Comparison of ENCODE assay signal across 8 mouse cellular contexts in the genomic region with DNA sequence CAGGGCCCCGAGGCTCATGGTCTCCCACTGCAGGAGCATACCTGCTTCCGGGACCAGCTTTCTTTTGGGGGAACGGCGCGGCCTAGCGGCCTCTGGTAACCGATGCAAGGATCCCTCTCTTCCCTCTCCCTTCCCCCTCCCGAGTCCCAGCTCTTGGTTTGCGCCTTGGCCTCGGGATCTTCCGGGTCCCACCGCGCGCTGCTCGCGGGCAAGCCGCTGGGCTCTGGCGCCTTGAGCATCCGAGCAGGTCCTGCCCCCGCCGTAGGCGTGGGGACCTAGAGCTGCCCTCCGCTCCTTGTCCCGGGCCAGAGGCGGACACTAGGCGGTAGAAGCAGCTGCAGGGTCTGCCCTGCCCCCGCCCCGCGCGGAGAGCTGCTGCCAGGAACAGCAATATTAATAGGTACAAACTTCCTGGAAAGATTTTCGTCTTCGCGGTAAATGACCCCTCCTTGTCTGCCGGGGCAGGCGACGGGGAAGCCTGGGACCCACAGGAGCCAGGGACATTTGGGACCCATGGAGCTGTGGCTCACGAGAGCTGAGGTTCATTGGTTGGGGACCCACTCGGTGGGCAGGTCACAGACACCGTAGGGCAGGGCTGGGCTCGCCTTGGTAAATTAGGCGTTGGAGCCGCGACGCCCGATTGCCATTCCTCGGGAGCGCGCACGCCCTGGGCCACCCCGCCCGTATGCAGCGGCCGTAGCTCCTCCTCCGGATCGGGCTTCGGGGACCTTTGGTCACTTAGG. TPM values are rescaled to one million over a fixed set of nuclear protein-coding genes. Genes with fewer than 3 reads are reported as not detected.
DNase-seq lines count a peak whose midpoint lies in the region; TF ChIP-seq lines count a peak whose summit lies in the region.

No protein-coding gene starts in this region.

- peak; percentile 56; the same call in 1 of the 2 replicates for TF ChIP-seq POLR2A in cortical plate, adult 2 months (IDR thresholded peaks at IDR 0.05; ENCODE audit: extremely low read depth, insufficient read depth, low read length)

- H3K4me3 ChIP-seq in cortical plate, adult 2 months (ENCODE audit: insufficient read depth, low read length): peak overlapping the region; percentile 72
- peak overlapping the region; percentile 90 for H3K4me3 ChIP-seq in left cerebral cortex, adult 2 months
- H3K4me3 ChIP-seq in macrophage (ENCODE audit: inconsistent target): peak overlapping the region; percentile 53

- H3K4me1 ChIP-seq in cortical plate, adult 2 months (ENCODE audit: control insufficient read depth, insufficient read depth, low read length): peaks cover 1% of the 10 kb centered on the region; the same call in 1 of the 2 replicates

- under 1% methylated on average over 55 of the region's 56 CpGs for WGBS in macrophage (ENCODE audit: missing documents)

- TF ChIP-seq CTCF in cortical plate, adult 2 months (IDR thresholded peaks at IDR 0.05; ENCODE audit: extremely low read depth, insufficient read depth, low read length): peak; percentile 28
- TF ChIP-seq CTCF in left cerebral cortex, adult 2 months (IDR thresholded peaks at IDR 0.05): peak; percentile 63

- intact Hi-C loops in left cerebral cortex, adult 2 months (cut with DNase I): loop anchor here (2.0 kb wide), 1 partner anchor 35 kb away; a partner anchor contains a TSS

- H3K79me2 ChIP-seq in macrophage (ENCODE audit: inconsistent target): no peaks in the 10 kb centered on the region

- no peaks in the 10 kb centered on the region for H3K36me3 ChIP-seq in macrophage (ENCODE audit: inconsistent target)

- H3K27ac ChIP-seq in cortical plate, adult 2 months (ENCODE audit: insufficient read depth, low read length): peak overlapping the region; percentile 41
- peak overlapping the region; percentile 96 for H3K27ac ChIP-seq in left cerebral cortex, adult 2 months
- peak overlapping the region; percentile 83 for H3K27ac ChIP-seq in macrophage

- peak; percentile 83 for DNase-seq in adipocyte (ENCODE audit: low spot score)
- peak; percentile 82 to 88 for DNase-seq in gastrocnemius, adult 8-10 months (ENCODE audit: low spot score in 2 of 2)
- peak; percentile 73 for DNase-seq in hindlimb bud, embryonic 11.5 days (ENCODE audit: extremely low spot score, low read depth, low spot score)
- peak; percentile 65 to 79 for DNase-seq in left cerebral cortex, adult 2 months (ENCODE audit: extremely low spot score in 1 of 2, low spot score in 2 of 2)
- DNase-seq in retina, postnatal 7 days (ENCODE audit: low read depth, low spot score): peak; percentile 70
- DNase-seq in urinary bladder, adult 18-20 months (ENCODE audit: low spot score in 2 of 2): peak; percentile 86 to 88

RNA-seq across cellular contexts. Expression of a gene that starts 35.9 kb away (rescaled TPM):
- polyA plus RNA-seq in cortical plate, adult 2 months (2012; rRNA removed): 334 and 359 TPM in 2 replicates
- 100 to 1,000 TPM; 274 to 310 (median 289) TPM for total RNA-seq in gastrocnemius, adult 8-10 months (2022)
- total RNA-seq in left cerebral cortex, adult 2 months (2021): 100 to 1,000 TPM; 261 to 262 TPM
- 100 to 1,000 TPM in 9 of 26 experiments, 10 to 100 TPM in 17; 24.0 to 166 (median 85.8) TPM for total RNA-seq in macrophage (2018; cell fraction: chromatin; rRNA removed)
- total RNA-seq in macrophage (2018; cell fraction: cytosol; rRNA removed): 1,000 to 10,000 TPM in 1 of 26 experiments, 100 to 1,000 TPM in 25; 716 to 1,086 (median 853) TPM
- 100 to 1,000 TPM in 23 of 26 experiments, 10 to 100 TPM in 3; 59.1 to 236 (median 165) TPM for total RNA-seq in macrophage (2018; cell fraction: nucleus; rRNA removed)
- polyA plus RNA-seq in macrophage (2018): 677 to 1,075 TPM (median 721 TPM) in 3 replicates

RNA-seq across cellular contexts. Expression of a gene that starts 52.0 kb away (rescaled TPM):
- 22.0 and 22.5 TPM in 2 replicates for polyA plus RNA-seq in cortical plate, adult 2 months (2012; rRNA removed)
- total RNA-seq in gastrocnemius, adult 8-10 months (2022): 10 to 100 TPM; 10.2 to 15.0 (median 13.6) TPM
- total RNA-seq in left cerebral cortex, adult 2 months (2021): 10 to 100 TPM; 35.0 to 35.3 TPM
- 100 to 1,000 TPM in 12 of 26 experiments, 10 to 100 TPM in 14; 51.4 to 260 (median 95.3) TPM for total RNA-seq in macrophage (2018; cell fraction: chromatin; rRNA removed)
- total RNA-seq in macrophage (2018; cell fraction: cytosol; rRNA removed): 100 to 1,000 TPM in 2 of 26 experiments, 10 to 100 TPM in 24; 54.5 to 110 (median 59.8) TPM
- total RNA-seq in macrophage (2018; cell fraction: nucleus; rRNA removed): 100 to 1,000 TPM in 10 of 26 experiments, 10 to 100 TPM in 16; 53.2 to 195 (median 88.9) TPM
- polyA plus RNA-seq in macrophage (2018): 37.0 to 52.8 TPM (median 46.2 TPM) in 3 replicates

Comparison
In these comparisons a context has a peak if more than half of its experiments do, and no peak if none do; other contexts are left out.
1. Peak in every context shown above with its lines: DNase-seq, H3K4me3 ChIP-seq and H3K27ac ChIP-seq.
2. H3K27ac ChIP-seq: peak in every context shown above with its lines; median percentile 96 in left cerebral cortex, adult 2 months; 83 in macrophage; 41 in cortical plate, adult 2 months.